Mouse (Mus musculus): ENCODE measurements around the gene Agtpbp1. TPM values are rescaled to one million over a fixed set of nuclear protein-coding genes. Genes with fewer than 3 reads are reported as not detected.

Gene Agtpbp1
- polyA plus RNA-seq, 1 experiment from 2014 or later = 13.7 TPM

GRCm38 (mm10) chr13:59407182-59407581 lies 177.8 kb downstream of the Agtpbp1 start:
- ATAC-seq (replicated peaks; ENCODE audit: insufficient number of reproducible peaks, low FRiP score, low TSS enrichment) = no peak
- Histone ChIP-seq H3K4me2 (no peak overlapping the region), H3K27ac (ENCODE audit: low read depth, low read length) (no peak overlapping the region), H3K4me1 (ENCODE audit: control insufficient read depth, insufficient read depth, low read length) (no peaks in the 10 kb centered on the region), H3K9ac (ENCODE audit: low read depth, low read length) (no peak overlapping the region), H3K27me3 (ENCODE audit: control insufficient read depth, insufficient read depth, low read length) (no peaks in the 10 kb centered on the region), H3K9me3 (replicated peaks; ENCODE audit: control insufficient read depth, low read length) (no peaks in the 10 kb centered on the region), H3K4me3 (ENCODE audit: low read depth, low read length) (no peak overlapping the region), H3K36me3 (ENCODE audit: control insufficient read depth, insufficient read depth, low read length) (no peaks in the 10 kb centered on the region)
- WGBS (ENCODE audit: insufficient replicate concordance) = 83% methylated on average over 6 of the region's 6 CpGs

GRCm38 (mm10) chr13:59402026-59402775 lies 182.8 kb downstream of the Agtpbp1 start:
- Histone ChIP-seq H3K9ac (ENCODE audit: low read depth, low read length) (no peak overlapping the region), H3K9me3 (replicated peaks; ENCODE audit: control insufficient read depth, low read length) (no peaks in the 10 kb centered on the region), H3K36me3 (ENCODE audit: control insufficient read depth, insufficient read depth, low read length) (no peaks in the 10 kb centered on the region), H3K4me2 (no peak overlapping the region), H3K27ac (ENCODE audit: low read depth, low read length) (no peak overlapping the region), H3K4me1 (ENCODE audit: control insufficient read depth, insufficient read depth, low read length) (no peaks in the 10 kb centered on the region), H3K27me3 (ENCODE audit: control insufficient read depth, insufficient read depth, low read length) (no peaks in the 10 kb centered on the region), H3K4me3 (ENCODE audit: low read depth, low read length) (no peak overlapping the region)
- 86% methylated on average over 14 of the region's 14 CpGs for WGBS (ENCODE audit: insufficient replicate concordance)
- ATAC-seq (replicated peaks; ENCODE audit: insufficient number of reproducible peaks, low FRiP score, low TSS enrichment) = no peak

GRCm38 (mm10) chr13:59397571-59397970 lies 187.5 kb downstream of the Agtpbp1 start:
- Histone ChIP-seq H3K4me1 (ENCODE audit: control insufficient read depth, insufficient read depth, low read length) (no peaks in the 10 kb centered on the region), H3K9ac (ENCODE audit: low read depth, low read length) (no peak overlapping the region), H3K27me3 (ENCODE audit: control insufficient read depth, insufficient read depth, low read length) (no peaks in the 10 kb centered on the region), H3K27ac (ENCODE audit: low read depth, low read length) (no peak overlapping the region), H3K4me2 (no peak overlapping the region), H3K36me3 (ENCODE audit: control insufficient read depth, insufficient read depth, low read length) (no peaks in the 10 kb centered on the region), H3K4me3 (ENCODE audit: low read depth, low read length) (no peak overlapping the region), H3K9me3 (replicated peaks; ENCODE audit: control insufficient read depth, low read length) (no peaks in the 10 kb centered on the region)
- WGBS (ENCODE audit: insufficient replicate concordance) = 32% methylated on average over 3 of the region's 3 CpGs
- ATAC-seq (replicated peaks; ENCODE audit: insufficient number of reproducible peaks, low FRiP score, low TSS enrichment) = no peak

Other genes with a start within 250 kb of the Agtpbp1 start
- gene Naa35, start within 50 bp of the Agtpbp1 start, polyA plus RNA-seq (2014; fragmentation: Nextera tagmentation; extraction: Ambion mirVana) = 67.0 and 68.4 TPM in 2 replicates
- gene Golm1, start 90.6 kb upstream of the Agtpbp1 start, polyA plus RNA-seq (2014; fragmentation: Nextera tagmentation; extraction: Ambion mirVana) = 64.8 and 68.7 TPM in 2 replicates
- not detected in 2 replicates for gene 4921517D22Rik, start 108.9 kb upstream of the Agtpbp1 start, polyA plus RNA-seq (2014; fragmentation: Nextera tagmentation; extraction: Ambion mirVana)
- not detected in 2 replicates for gene Spata31d1a, start 125.1 kb upstream of the Agtpbp1 start, polyA plus RNA-seq (2014; fragmentation: Nextera tagmentation; extraction: Ambion mirVana)
- not detected in 2 replicates for gene Spata31d1b, start 127.1 kb upstream of the Agtpbp1 start, polyA plus RNA-seq (2014; fragmentation: Nextera tagmentation; extraction: Ambion mirVana)
- not detected in 2 replicates for gene Spata31d1d, start 146.5 kb upstream of the Agtpbp1 start, polyA plus RNA-seq (2014; fragmentation: Nextera tagmentation; extraction: Ambion mirVana)
- gene 1700014D04Rik, start 161.5 kb upstream of the Agtpbp1 start, polyA plus RNA-seq (2014; fragmentation: Nextera tagmentation; extraction: Ambion mirVana) = not detected in 2 replicates
- gene Isca1, start 184.6 kb upstream of the Agtpbp1 start, polyA plus RNA-seq (2014; fragmentation: Nextera tagmentation; extraction: Ambion mirVana) = 168 and 171 TPM in 2 replicates
- not detected in 2 replicates for gene Gm49354, start 197.0 kb upstream of the Agtpbp1 start, polyA plus RNA-seq (2014; fragmentation: Nextera tagmentation; extraction: Ambion mirVana)
- gene Tut7, start 237.9 kb upstream of the Agtpbp1 start, polyA plus RNA-seq (2014; fragmentation: Nextera tagmentation; extraction: Ambion mirVana) = 40.1 and 45.1 TPM in 2 replicates